Mouse (Mus musculus) cerebellum, adult 2 months (tissue): ENCODE data around the gene Rmnd1.

Experiments used
- CTCF ChIP-seq: fragments of 200-500 bp; IDR thresholded peaks from 2 replicates; pipeline ENCODE4 v1.5.1; 2011; ENCODE audit warnings: low read depth, mild to moderate bottlenecking, control low read depth, low read length, moderate library complexity, borderline replicate concordance; ENCODE audit not compliant: insufficient read depth
- POLR2A ChIP-seq: fragments of 200-500 bp; IDR thresholded peaks from 2 replicates; pipeline ENCODE4 v1.6.1; 2011; ENCODE audit warnings: low read length, control low read depth, borderline replicate concordance; ENCODE audit not compliant: insufficient read depth

DNA sequence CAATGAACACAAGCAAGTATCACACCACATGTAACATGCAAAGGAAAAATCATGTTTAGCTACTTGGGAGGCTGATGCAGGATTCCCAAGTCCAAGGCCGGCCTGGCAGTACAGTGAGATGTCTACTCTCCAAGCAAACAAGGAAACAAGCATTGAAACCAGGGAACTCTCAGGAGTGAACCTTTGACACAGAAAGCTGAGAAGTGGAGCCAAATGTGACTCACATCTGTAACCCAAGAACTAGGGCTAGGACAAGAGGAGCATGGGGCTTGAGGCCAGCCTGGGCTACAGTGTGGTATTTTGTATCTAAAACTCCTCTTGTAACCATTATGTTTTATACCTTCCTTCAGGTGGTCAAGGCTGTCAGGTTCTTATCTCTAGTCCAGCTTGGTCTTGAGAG is 25.0 kb downstream of the Rmnd1 start:
- TF ChIP-seq CTCF (no peak), POLR2A (no peak)
